Mouse (Mus musculus) E14TG2a.4 (cell line): ENCODE data around the gene Polr1e.

ENCODE experiments used
- CTCF ChIP-seq: conservative IDR thresholded peaks from 2 replicates; pipeline ENCODE4 v1.5.1; 2014; ENCODE audit warnings: low read length
- POU5F1 ChIP-seq: IDR thresholded peaks from 2 replicates; pipeline ENCODE4 v1.6.1; 2014; ENCODE audit warnings: low read length, borderline replicate concordance

DNA sequence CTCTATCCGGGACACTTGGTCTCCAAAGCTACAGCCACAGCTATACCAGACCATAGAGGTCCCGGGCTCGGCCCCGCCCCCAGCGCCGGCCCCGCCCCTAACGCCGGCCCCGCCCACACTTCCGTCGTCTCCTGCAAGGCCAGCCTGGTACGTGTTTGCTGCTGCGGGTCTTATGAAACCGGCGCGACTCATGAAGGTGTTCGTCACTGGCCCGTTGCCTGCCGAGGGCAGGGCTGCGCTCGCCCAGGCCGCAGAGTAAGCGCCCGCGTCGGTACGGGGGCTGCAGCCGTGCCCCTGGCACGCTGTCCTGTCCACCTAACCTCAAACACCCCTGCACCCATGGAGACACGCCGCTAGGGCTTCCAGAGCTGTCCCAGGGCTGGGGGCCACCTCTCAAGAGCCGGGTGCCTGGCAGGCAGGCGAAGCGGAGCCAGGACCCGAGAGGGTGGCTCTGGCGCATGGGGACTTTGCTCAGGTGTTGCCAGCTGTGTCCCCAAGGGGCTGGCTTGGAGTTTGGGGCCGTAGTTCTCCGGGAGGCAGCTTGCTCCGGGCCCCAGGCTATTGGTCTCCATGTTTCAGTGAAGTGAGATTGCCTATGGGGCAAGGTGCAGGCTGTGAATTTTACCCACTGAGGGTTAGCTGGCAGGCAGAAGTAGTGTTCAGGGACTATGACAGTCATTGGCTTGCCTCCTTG, 37.0 kb upstream of the Polr1e start, which contains the start of gene Grhpr:
- TF ChIP-seq CTCF (no peak), POU5F1 (no peak)
